Mouse (Mus musculus): Measurements from ENCODE around the gene Tmsb15b1. TPM values are rescaled to one million over a fixed set of nuclear protein-coding genes. Genes with fewer than 3 reads are reported as not detected.

Tmsb15b1 gene
- 10.1 and 12.4 TPM in 2 replicates for polyA plus RNA-seq (2015; fragmentation: Nextera tagmentation; extraction: Ambion mirVana)

- Histone ChIP-seq H3K4me2 (ENCODE audit: low read depth, low read length) (peak within 1 kb of the TSS; percentile 66), H3K4me3 (ENCODE audit: low read length) (peak within 1 kb of the TSS; percentile 46), H3K27ac (ENCODE audit: low read length) (no peak within 1 kb of the TSS), H3K9me3 (replicated peaks; ENCODE audit: control insufficient read depth, low read length) (no peaks in the 10 kb centered on the region), H3K36me3 (ENCODE audit: control insufficient read depth, insufficient read depth) (no peaks in the 10 kb centered on the region), H3K9ac (ENCODE audit: low read length) (peak within 1 kb of the TSS; percentile 66), H3K4me1 (ENCODE audit: control insufficient read depth, insufficient read depth, low read length) (no peaks in the 10 kb centered on the region), H3K27me3 (ENCODE audit: control insufficient read depth, insufficient read depth, low read length) (no peaks in the 10 kb centered on the region)
- peak; percentile 99 for ATAC-seq (replicated peaks; ENCODE audit: extremely low read depth, insufficient read depth, low FRiP score)
- WGBS, result 25% methylated on average over 15 of the region's 15 CpGs
Observed at GRCm38 (mm10) chrX:136976424-136977084, at the start of gene Tmsb15b1, which contains the start of gene Tmsb15l. TSS of gene Tmsb15b1 (minus strand) at chrX:136976874. TSS of gene Tmsb15l (minus strand) at chrX:136976869.

DNA sequence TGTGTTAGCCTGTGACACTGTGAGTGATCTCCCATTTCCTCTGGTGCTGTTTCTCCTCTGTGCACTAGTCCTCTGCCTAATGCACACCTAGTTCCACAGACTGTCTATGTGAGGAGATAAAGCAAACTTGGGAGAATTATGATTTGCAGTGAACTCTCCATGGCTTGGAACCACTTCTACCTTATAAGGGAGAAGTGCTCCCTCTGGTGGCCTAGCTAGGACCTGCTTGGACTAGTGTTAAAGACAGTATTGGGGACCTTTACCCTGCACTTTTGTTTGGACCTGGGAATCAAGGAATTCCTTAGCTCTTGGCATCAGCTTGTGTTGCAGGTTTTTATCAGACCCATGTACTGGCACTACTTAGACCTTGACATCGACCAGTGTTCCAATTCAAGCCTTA, 42.6 kb upstream of the Tmsb15b1 start:
- Histone ChIP-seq H3K36me3 (ENCODE audit: control insufficient read depth, insufficient read depth) (no peaks in the 10 kb centered on the region), H3K4me2 (ENCODE audit: low read depth, low read length) (no peak overlapping the region), H3K9ac (ENCODE audit: low read length) (no peak overlapping the region), H3K4me1 (ENCODE audit: control insufficient read depth, insufficient read depth, low read length) (no peaks in the 10 kb centered on the region), H3K27ac (ENCODE audit: low read length) (no peak overlapping the region), H3K27me3 (ENCODE audit: control insufficient read depth, insufficient read depth, low read length) (no peaks in the 10 kb centered on the region), H3K4me3 (ENCODE audit: low read length) (no peak overlapping the region), H3K9me3 (replicated peaks; ENCODE audit: control insufficient read depth, low read length) (no peaks in the 10 kb centered on the region)
- peak; percentile 23; the same call in 1 of the 2 replicates for ATAC-seq (replicated peaks; ENCODE audit: extremely low read depth, insufficient read depth, low FRiP score)
- 20% methylated on average over 1 of the region's 1 CpGs for WGBS

DNA sequence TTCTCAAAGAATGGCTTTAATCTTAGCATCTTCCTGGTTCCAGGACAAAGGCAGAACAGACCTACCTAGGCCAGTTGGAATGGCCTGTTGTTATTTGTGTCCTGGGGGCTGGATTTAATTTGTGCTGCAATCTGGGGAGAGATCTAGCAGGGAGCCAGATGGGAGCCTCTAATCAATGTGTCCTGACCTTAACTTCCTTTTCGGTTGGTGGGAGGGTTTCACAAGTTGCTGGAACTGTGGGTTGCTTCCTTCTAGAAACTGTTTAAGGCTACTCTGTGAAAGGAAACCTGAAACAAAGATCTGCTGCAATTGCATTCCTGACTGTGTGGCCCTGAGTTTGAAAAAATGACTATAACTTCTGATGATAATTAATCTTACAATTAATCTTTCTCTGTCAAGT, 41.0 kb upstream of the Tmsb15b1 start:
- H3K4me1 ChIP-seq (ENCODE audit: control insufficient read depth, insufficient read depth, low read length), result no peaks in the 10 kb centered on the region
- WGBS, result 67% methylated on average over 1 of the region's 1 CpGs
- no peak overlapping the region for H3K9ac ChIP-seq (ENCODE audit: low read length)
- no peak overlapping the region for H3K4me2 ChIP-seq (ENCODE audit: low read depth, low read length)
- H3K4me3 ChIP-seq (ENCODE audit: low read length), result no peak overlapping the region
- H3K27me3 ChIP-seq (ENCODE audit: control insufficient read depth, insufficient read depth, low read length), result no peaks in the 10 kb centered on the region
- no peak for ATAC-seq (replicated peaks; ENCODE audit: extremely low read depth, insufficient read depth, low FRiP score)
- H3K36me3 ChIP-seq (ENCODE audit: control insufficient read depth, insufficient read depth), result no peaks in the 10 kb centered on the region
- H3K27ac ChIP-seq (ENCODE audit: low read length), result no peak overlapping the region
- H3K9me3 ChIP-seq (replicated peaks; ENCODE audit: control insufficient read depth, low read length), result no peaks in the 10 kb centered on the region

DNA sequence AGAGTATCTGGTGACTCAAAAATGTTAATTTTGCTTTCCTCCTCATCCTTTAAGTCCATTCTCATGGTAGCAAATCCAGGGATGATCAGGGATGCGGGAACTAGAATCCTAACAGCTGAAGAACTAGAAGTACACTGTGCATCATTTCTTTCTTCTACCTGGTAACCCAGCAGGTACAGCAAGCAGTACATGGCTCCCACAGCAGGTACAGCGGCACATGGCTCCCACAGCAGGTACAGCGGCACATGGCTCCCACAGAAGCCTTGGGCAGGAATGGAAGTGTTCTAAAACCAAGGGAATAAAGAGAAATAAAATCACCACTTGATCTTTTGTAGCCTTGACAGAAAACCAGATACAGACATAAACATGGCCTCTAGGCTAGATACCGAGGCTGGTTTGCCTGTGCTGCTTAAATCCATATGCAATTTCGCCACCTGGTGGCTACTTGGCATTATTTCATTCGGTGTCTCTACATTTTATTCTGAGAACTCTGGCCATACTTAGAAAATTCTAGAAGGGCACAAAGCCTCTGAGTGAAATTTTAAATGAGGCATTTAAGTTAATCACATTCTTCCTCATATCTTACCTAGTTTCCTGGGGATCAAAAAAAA, 38.5 kb upstream of the Tmsb15b1 start:
- Histone ChIP-seq H3K9me3 (replicated peaks; ENCODE audit: control insufficient read depth, low read length) (no peaks in the 10 kb centered on the region), H3K36me3 (ENCODE audit: control insufficient read depth, insufficient read depth) (no peaks in the 10 kb centered on the region), H3K27me3 (ENCODE audit: control insufficient read depth, insufficient read depth, low read length) (no peaks in the 10 kb centered on the region), H3K4me1 (ENCODE audit: control insufficient read depth, insufficient read depth, low read length) (no peaks in the 10 kb centered on the region), H3K27ac (ENCODE audit: low read length) (no peak overlapping the region), H3K4me3 (ENCODE audit: low read length) (no peak overlapping the region), H3K4me2 (ENCODE audit: low read depth, low read length) (no peak overlapping the region), H3K9ac (ENCODE audit: low read length) (no peak overlapping the region)
- 44% methylated on average over 6 of the region's 6 CpGs for WGBS
- ATAC-seq (replicated peaks; ENCODE audit: extremely low read depth, insufficient read depth, low FRiP score), result no peak

DNA sequence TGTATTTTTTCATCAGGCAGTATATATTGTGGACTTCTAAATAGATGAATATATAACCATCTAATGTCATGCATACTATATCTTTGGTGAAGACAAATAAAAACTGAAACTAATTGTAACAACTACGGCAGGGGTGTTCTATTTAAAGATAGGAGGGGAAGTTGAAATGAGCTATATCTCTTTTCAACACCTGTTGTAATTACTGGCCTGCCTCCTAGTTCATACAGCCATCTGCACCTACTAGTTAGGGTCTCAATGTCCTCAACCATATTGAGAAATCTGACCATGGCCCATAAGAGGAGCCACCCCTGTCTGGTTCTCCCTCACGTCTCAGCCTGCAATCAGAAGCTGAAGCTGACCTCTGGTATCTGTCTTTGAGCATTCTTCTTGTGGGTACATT, 19.6 kb upstream of the Tmsb15b1 start:
- 57% methylated on average over 2 of the region's 2 CpGs for WGBS
- H3K27me3 ChIP-seq (ENCODE audit: control insufficient read depth, insufficient read depth, low read length), result peaks cover 3% of the 10 kb centered on the region; the same call in 1 of the 2 replicates
- no peak for ATAC-seq (replicated peaks; ENCODE audit: extremely low read depth, insufficient read depth, low FRiP score)

GRCm38 (mm10) chrX:136993641-136994040, 17.0 kb upstream of the Tmsb15b1 start:
- H3K4me3 ChIP-seq (ENCODE audit: low read length), result no peak overlapping the region; the same call in 1 of the 2 replicates
- peak overlapping the region; percentile 52 for H3K4me2 ChIP-seq (ENCODE audit: low read depth, low read length)

More for the DNA sequence above, 19.6 kb upstream of the Tmsb15b1 start:
- no peaks in the 10 kb centered on the region for H3K36me3 ChIP-seq (ENCODE audit: control insufficient read depth, insufficient read depth)
- H3K4me3 ChIP-seq (ENCODE audit: low read length), result no peak overlapping the region
- no peak overlapping the region for H3K27ac ChIP-seq (ENCODE audit: low read length)
- H3K4me1 ChIP-seq (ENCODE audit: control insufficient read depth, insufficient read depth, low read length), result no peaks in the 10 kb centered on the region
- H3K4me2 ChIP-seq (ENCODE audit: low read depth, low read length), result no peak overlapping the region
- no peaks in the 10 kb centered on the region for H3K9me3 ChIP-seq (replicated peaks; ENCODE audit: control insufficient read depth, low read length)
- no peak overlapping the region for H3K9ac ChIP-seq (ENCODE audit: low read length)

DNA sequence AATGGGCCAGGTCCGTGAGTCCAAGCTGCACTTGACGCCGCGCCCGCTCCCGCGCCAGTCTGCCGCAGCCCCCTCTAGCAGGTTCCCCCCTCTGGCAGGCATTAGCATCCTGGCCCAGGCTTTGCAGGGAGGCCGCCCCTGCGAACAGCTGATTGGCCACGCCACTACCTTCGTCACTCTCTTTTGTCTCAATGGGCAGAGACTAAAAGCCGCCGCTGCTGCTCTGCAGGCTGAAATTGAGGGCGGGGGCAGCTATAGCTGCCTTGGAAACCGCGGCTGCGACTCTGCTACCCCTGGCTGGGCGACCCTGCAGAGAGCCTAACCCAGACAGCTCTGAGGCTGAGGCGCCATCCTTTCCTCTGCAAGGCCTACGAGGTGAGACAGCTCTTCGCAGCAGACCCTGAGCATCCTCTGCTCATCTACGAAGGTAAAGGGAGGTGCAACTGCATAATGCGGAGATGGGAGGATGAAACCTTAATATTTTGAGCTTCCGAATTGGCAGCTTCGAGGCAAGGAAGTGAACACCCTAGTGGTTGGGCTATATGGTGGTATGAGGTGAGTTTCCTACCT, 16.4 kb upstream of the Tmsb15b1 start, which contains the start of gene Zcchc18:
Gene Zcchc18 (plus strand): TSS at position 178 of the 570 bp plus-strand sequence.
- Histone ChIP-seq H3K9me3 (replicated peaks; ENCODE audit: control insufficient read depth, low read length) (no peaks in the 10 kb centered on the region), H3K36me3 (ENCODE audit: control insufficient read depth, insufficient read depth) (no peaks in the 10 kb centered on the region), H3K27me3 (ENCODE audit: control insufficient read depth, insufficient read depth, low read length) (peaks cover 3% of the 10 kb centered on the region; the same call in 1 of the 2 replicates), H3K9ac (ENCODE audit: low read length) (no peak within 1 kb of the TSS), H3K4me1 (ENCODE audit: control insufficient read depth, insufficient read depth, low read length) (no peaks in the 10 kb centered on the region), H3K4me3 (ENCODE audit: low read length) (peak within 1 kb of the TSS; percentile 30), H3K27ac (ENCODE audit: low read length) (no peak within 1 kb of the TSS), H3K4me2 (ENCODE audit: low read depth, low read length) (peak within 1 kb of the TSS; percentile 52)
- WGBS, result 11% methylated on average over 26 of the region's 26 CpGs
- peak; percentile 92 for ATAC-seq (replicated peaks; ENCODE audit: extremely low read depth, insufficient read depth, low FRiP score)

More at GRCm38 (mm10) chrX:136993641-136994040, 17.0 kb upstream of the Tmsb15b1 start:
- Histone ChIP-seq H3K36me3 (ENCODE audit: control insufficient read depth, insufficient read depth) (no peaks in the 10 kb centered on the region), H3K4me1 (ENCODE audit: control insufficient read depth, insufficient read depth, low read length) (no peaks in the 10 kb centered on the region), H3K9me3 (replicated peaks; ENCODE audit: control insufficient read depth, low read length) (no peaks in the 10 kb centered on the region), H3K27ac (ENCODE audit: low read length) (no peak overlapping the region), H3K9ac (ENCODE audit: low read length) (no peak overlapping the region), H3K27me3 (ENCODE audit: control insufficient read depth, insufficient read depth, low read length) (peaks cover 3% of the 10 kb centered on the region; the same call in 1 of the 2 replicates)
- no peak for ATAC-seq (replicated peaks; ENCODE audit: extremely low read depth, insufficient read depth, low FRiP score)
- WGBS, result 37% methylated on average over 14 of the region's 14 CpGs

- no peaks in the 10 kb centered on the region for H3K36me3 ChIP-seq (ENCODE audit: control insufficient read depth, insufficient read depth)
- 20% methylated on average over 19 of the region's 19 CpGs for WGBS
- H3K27me3 ChIP-seq (ENCODE audit: control insufficient read depth, insufficient read depth, low read length), result peaks cover 3% of the 10 kb centered on the region; the same call in 1 of the 2 replicates
- no peak overlapping the region for H3K9ac ChIP-seq (ENCODE audit: low read length)
- H3K4me2 ChIP-seq (ENCODE audit: low read depth, low read length), result peak overlapping the region; percentile 52
- peak overlapping the region; percentile 30 for H3K4me3 ChIP-seq (ENCODE audit: low read length)
- no peaks in the 10 kb centered on the region for H3K9me3 ChIP-seq (replicated peaks; ENCODE audit: control insufficient read depth, low read length)
- ATAC-seq (replicated peaks; ENCODE audit: extremely low read depth, insufficient read depth, low FRiP score), result peak; percentile 6; the same call in 1 of the 2 replicates
- H3K27ac ChIP-seq (ENCODE audit: low read length), result no peak overlapping the region
- H3K4me1 ChIP-seq (ENCODE audit: control insufficient read depth, insufficient read depth, low read length), result no peaks in the 10 kb centered on the region
Observed at GRCm38 (mm10) chrX:136992191-136992965, 15.7 kb upstream of the Tmsb15b1 start.
